Mouse (Mus musculus) cerebellum, adult 9-11 months (tissue): ENCODE measurements around the gene 2010003K11Rik.

Experiments
- DNase-seq: peaks from one replicate; pipeline ENCODE4 v3.0.0; 2022

Gene 2010003K11Rik

DNA sequence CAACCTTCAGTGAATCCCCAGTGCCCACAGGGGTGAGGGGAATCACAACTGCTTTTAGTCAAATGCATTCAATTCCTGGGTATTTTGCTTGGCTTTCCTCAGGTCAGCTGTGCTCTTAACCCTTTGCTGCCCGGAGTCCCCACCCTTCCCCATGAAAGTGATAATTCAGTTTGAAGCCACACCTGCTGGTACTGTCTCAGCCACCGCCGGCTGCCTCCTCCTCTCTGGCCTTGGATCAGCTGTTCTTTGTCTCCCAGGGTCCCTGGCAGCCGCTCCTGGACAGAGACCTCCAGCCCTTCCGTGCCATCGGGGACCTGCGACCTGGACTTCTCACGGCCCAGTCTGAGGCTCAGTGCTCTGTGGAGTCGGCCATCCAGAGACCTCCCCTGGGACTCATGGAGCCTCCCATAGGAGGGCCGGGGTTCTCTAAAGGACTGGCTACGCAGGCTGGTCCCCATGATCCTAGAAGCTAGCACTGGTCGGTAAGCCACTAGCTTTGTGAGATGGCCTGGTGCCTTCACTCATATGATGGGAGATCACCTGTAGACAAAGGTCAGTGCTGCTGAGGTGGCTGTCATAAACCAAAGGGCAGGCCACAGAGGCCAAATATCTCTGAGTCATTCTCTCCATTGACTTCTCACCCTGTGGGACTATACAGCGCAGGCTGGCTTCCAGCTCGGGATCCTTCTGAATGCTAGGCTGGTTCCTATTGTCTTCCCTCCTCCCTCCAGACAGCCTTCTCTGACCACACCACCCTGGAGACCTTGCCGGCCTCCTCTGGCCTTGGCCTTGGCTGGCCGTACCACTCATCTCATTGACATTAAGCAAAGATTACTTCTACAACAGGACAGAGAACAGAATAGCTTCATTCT lies at the start of gene 2010003K11Rik:
2010003K11Rik (minus strand) TSS at position 522 of the 872 bp plus-strand sequence.
- DNase-seq, result peak; percentile 46

DNA sequence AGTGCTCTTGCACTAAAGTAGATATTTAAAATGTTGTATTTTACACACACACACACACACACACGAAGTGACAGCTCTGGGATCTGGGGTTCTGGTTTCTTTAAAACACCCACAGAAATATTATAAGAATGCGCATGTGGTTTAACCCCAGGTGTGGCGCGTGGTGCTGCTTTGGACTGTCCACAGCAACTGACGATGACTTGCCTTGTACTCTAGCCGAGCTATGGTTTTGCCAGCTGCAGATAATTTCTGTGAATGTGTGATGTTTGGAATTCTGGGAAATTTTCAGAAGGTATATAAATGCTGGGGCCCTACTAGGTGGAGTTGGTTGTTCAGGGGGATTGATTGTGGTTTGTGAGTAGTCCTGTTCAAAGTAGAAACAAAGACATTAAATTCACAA lies 49.4 kb upstream of the 2010003K11Rik start:
- no peak for DNase-seq

DNA sequence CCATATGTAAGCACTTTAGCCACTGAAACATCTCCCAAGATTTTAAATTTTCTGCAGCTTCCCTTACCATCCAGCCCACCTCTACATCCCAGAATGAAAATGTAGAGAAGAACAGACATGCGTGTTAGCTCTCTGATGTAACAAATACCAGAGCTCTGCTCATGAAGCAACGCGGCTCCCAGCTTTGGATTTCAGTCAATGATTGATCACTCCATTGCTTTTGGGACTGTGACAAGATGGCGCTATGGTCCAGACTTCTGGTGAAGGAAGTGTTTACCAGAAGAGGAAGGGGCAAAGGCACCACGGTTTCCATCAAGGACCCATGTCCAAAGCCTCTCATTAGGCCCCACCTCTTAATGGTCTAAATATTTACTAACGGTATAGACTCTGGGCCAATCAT lies 47.5 kb upstream of the 2010003K11Rik start:
- no peak for DNase-seq

DNA sequence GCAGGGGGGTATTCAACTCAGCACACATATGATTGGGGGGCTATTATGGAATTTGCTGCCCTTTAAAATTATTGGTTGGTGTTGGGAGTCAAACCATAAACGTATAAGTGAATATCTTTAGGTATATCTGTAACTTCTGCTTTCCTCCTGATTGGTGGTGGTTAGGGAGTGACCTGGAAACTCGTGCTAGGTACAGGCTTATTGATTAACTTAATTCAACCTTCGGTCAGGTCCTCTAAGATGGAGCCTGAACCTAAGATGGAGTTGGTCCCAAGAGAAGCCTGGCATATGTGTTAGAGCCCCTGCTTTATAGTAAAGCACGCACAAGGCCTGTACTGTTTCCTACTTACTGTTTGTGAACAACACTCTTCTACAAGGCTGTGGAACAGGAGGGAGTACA lies 46.7 kb upstream of the 2010003K11Rik start:
- DNase-seq, result no peak

DNA sequence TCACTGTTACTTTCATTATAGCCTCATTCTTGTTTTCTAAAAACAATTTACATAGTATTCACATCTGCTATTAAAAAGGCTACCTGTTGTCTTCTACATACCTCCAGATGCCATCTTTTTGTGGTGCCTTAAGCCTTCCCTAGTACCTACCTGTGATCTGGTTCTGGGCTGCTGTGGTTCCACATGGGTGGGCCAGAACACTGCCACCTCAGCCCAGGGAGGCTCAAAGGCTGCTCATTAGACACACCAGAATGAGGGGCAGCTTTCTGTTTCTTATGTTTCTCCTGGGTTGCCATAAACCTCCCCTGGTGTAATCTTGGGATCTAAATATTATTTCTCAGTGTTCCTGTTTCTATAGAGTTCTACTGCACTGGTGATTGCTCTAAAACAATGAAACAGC lies 43.7 kb upstream of the 2010003K11Rik start:
- DNase-seq, result no peak

DNA sequence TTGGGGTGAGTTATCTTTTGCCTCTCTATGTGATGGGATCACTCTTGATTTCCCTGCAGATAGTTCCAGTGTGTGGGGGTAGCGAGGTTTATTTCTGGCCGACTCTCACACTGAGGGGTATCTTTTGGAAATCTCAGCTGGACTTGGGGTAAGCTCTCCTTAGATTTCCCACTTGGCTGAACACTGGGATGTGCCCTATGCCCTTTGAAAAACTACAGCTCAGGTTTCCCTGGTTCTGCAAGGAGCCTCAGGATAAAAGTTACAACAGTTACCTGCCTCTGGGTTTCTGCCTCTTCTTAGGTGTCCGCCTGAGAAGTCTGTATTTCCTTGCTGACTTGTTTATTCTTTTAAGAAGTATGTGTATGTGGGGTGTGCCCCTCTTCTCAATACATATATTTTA lies 42.6 kb upstream of the 2010003K11Rik start:
- DNase-seq, result no peak

DNA sequence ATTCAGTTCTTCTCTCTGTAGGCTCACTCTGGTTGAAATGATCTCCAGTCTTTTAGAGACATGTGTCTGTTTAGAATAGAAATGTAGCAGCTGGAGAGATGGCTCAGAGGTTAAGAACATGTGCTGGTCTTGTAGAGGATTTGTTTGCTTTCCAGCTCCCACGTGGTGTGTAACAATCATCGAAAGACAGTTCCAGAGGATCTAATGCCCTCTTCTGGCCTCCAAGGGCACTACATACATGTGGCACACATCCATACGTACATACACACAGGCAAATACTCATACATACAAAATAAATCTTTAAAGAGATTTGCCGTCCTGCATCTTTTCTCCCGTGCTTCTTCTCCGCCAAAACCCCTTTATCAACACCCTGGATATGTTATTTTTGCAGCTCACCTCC lies 41.9 kb upstream of the 2010003K11Rik start:
- no peak for DNase-seq

DNA sequence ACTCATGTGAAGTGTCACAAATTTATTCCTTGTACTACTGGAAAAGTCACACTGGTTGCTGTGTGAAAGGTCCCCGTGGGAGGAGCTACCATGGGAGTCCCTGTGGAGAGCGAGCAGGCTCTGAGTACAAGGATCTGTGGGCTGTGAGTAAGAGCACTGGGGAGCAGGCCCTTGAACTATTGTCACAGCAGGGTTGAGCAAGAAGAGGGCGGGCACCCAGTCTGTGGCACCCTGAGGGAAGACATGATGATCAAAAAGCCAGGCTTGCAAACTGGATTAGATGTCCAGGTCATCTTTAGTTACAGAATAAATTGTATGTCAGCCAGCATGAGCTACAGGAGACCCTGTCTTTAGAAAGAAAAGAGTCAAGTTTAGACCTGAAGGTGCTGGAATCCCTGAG lies 38.2 kb upstream of the 2010003K11Rik start:
- DNase-seq, result no peak

DNA sequence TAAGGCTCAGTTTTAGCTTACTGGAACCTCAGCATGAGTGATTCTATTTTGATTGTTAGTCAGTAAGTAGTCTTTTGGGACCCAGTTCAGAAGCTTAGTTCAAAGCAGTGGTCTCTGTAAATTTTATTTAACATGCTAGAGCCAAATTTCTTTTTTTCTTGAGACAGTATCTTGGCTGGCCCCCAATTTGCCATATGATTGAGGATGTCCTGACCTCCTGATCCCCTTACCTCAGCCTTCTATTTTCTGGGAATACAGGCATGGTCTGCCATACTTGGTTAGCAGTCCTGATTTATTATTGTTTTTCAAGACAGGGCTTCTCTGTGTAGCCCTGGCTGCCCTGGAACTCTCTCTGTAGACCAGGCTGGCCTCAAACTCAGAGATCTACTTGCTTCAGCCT lies 37.5 kb upstream of the 2010003K11Rik start:
- DNase-seq, result no peak

DNA sequence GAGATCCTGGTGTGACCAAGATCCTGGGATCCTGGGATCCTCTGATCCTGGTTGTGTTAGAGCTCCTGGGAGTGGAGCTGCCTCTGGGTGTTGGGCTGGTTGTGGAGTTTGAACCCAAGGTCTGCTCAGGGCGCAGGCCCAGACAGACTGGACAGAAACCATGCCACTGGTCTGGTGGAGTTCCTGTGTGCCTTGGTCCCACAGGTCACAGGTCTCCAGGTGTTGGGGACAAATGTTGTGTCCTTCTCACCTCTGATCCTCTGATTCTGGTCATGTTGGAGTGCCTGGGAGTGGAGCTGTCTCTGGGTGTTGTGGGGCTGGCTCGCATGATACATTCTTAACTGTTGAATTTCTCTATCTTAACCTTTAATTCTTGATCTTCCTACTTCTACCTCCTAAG lies 36.3 kb upstream of the 2010003K11Rik start:
- DNase-seq, result no peak

DNA sequence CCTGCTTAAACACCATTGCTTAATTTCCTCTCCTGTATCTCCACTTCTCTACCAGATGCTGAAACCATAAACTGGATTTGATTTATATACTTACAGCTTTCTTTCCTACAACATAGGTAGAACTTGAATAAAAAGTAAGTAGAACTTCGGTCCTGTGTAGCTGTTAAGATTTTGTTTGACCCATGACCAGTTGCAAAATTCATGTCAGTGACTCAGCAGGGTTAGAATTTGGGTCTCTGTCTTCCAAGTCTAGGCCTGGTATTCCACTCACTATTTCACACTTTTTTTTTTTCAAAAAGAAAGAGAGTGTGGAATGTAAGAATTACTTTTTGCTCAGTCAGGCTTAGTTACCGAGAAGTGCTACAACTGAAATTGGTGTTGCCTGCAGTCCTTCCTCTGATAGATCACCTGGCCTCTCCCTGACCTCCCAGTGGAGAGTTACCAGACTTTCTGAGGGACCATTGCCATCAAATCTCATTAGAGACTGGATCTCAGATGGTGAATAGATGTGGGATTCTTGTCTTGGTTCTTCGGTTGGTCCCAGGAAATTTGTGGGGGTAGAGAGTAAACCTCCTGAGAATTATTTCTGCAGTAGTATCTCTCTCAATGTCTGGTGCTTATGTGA lies 23.2 kb upstream of the 2010003K11Rik start:
- no peak for DNase-seq

DNA sequence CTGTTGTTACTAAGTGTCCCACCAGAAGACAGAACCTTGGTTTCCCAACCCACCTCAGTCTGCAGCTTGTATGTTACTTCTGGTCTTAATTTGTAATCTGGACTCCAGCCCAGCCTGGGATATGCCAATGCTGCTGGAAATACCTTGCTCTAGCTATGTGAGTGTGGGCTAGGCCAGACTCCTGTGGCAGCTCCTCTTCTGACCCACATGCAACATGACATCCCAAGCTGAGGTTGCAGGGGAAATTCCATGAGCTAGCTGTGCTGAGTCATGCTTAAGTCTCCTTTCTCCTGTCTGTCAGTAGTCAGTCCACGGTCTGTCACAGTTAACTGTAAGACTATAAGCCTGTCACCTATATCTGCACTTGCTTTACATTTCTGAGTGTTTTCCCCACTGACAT lies 19.1 kb upstream of the 2010003K11Rik start:
- peak; percentile 5 for DNase-seq

DNA sequence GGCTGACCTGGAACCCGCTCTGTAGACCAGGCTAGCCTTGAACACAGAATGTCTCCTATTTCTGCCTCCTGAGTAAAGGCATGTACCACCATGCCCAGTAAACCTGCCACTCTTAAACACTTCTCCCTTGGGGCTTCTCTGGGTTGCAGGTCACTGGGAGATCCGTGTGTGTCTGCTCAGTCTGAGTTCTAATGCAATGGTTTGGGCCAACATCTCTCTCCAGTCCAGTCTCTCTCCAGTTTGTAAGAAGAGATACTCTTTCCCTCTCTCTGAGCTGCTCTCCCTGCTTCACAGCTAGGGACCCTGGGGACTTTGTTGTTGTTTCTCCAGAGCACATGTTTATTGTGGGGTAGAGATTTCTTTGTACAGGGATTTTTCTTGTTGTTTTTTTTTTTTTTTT lies 17.9 kb upstream of the 2010003K11Rik start:
- no peak for DNase-seq

DNA sequence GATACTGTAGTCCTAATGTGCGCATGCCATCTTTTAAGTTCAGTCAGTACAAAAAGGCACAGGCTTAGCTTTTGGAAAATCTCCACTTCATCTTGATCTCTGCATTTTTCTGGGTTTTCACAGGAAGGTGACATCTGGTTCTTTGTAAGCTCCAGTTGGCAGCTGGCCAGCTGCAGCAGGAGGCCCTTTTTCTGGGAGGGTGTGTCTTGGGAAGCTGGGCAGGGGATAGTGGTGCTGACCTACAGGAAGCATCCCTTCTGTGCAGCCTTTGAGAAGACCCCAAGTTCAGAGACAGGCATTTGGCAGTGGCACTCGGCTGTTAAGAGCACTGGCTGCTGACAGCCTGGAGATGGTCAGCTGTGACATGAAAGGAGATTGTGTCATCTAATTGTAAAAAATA lies 17.4 kb upstream of the 2010003K11Rik start:
- DNase-seq, result peak; percentile 38

DNA sequence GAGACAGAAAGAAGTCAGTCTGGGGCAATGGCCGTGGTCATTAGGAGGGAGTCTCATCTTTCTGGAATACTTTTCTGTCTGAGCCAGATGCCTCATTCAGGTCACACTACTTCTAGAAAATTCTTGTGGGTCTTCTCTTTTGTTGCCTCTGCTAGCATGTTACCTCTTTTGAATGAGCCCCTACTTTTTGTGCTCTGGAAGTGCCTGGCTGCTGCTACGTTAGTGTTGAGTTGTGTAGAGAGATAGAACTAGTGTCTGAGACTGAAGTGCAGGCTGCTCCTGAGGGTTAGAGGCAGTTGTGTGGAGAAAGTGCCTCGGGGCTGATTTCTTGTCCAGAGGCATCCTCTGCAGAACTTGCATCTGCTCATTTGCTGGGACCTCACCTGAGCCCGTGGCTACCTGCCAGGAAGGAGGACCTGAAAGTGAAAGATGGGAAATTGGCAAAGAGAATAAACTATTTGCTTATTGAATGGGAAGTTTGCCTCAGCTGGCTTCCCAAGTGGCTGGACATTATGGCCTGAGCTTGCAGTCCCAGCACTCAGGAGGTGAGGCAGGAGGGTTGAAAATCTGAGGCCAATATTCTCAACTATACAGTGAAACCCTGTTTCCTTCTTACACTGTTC lies 15.0 kb upstream of the 2010003K11Rik start:
- peak; percentile 24 for DNase-seq

DNA sequence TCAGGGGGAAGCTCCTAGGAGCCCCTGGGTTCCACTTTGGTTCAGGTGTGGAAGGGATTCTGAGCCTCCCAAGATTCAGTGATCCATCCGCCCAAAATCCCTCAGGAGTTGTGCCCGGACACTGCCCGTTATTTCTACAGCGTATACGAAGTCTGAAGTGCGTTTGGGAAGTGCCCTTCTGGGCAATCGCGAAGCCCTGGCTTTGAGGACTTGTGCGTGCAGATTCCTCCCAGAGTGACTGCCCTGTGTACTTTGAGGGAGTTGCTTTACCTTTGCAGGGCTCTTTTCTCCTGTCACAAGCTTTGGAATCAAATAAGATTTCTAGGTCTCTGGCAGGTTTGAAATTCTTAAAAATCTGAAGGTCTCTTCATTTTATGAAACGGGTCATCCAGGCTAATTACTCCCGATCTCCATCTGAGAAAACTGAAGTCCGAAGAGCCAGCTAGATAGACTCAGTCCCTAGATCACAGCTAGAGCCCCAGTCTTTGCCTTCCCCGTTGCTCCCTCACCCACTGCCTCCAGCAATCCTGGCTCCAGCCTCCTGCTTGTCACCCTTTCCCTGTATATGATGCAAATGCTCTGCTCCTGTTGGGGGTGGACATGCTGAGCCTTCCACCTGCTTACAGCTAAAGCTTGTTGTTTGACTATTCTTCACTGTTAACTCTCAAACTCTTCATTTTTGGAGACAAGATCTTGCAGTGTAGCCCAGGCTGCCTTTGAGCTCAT lies 12.9 kb upstream of the 2010003K11Rik start:
- DNase-seq, result peak; percentile 30

DNA sequence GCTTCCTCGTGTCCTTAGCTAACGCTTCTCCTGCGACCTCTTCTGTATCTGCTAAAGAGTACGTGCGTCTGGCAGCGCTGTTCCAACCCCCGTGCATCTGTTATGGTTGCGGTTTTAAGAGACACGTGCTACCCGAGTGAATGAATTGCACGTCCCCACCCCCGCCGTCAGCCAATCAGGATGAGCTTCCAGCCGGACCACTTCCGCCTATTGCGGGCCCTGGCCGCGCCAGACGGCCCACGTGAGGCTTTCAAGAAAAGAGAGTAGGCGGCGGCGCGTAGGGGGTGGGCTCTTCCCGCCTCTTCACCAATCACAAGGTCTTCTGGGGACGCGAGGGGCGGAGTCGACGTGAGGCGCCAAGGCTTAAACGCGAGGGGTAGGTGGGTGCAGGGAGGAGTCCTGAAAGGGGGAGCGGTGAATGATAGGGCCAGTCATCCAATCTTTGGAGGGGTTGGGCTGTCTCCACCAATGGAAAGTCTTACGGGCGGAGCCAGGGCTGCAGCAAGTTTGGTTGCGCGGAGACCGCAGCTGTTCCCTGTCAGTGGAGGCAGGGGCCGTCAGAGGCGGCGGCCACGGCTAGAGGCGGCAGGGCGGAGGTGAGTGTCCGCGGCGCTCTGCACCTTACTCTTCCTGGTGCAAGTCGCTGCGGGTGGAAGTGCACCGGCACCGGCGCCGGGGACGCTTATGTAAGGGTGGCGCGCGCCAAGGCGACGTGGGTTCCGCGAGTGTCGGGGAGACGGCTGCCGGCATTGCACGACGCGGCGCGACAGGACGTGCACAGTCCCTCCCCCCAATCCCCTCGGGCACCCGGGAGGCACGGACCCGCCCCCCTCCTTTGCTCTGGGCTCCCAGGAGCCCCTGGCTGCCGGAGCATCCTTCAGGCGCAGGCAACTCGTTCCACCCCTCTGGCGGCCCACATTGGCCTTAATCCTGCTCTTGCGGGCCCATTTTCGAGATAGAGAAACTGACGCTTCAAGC lies 11.9 kb upstream of the 2010003K11Rik start, which contains the start of gene Pcx:
Pcx (plus strand) TSS at position 487 of the 978 bp plus-strand sequence.
- peak; percentile 100 for DNase-seq

DNA sequence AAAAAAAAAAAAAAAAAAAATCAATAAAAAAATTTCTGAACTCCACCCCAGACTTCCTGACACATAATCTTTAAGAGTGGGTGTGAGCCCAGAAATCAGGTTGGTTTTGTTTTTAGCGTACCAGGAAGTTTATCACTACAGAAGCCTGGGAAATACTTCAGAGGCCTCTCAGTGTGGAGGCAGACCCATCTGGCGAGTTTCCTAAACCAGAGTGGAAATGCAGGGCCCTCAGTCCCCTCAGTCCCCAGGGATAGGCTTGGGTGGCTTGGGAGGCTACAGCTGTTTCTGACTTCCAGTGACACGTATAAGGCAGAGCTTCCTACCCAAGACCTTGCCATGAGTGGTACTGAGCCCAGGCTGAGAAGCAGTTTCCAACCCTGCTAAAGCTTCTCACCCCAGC lies 9.4 kb upstream of the 2010003K11Rik start:
- DNase-seq, result peak; percentile 35

DNA sequence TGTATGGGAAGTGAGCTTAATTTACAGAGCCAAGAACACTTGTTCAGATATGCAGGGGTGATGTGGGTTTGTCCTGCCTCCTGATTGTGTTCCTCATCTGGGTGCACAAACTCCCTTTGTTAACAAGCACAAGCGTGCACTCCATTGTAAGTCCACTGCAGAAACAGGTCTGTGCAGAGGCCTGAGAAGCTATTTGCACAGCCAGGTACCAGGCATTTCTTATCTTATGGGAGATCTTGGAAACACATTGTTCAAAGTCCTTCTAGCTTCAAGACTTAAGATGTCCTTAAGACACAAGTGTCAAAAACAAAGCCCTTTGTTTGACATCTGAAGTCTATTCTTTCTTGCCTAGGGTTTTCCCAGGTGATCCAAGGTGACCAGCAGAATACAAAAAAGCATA lies 6.4 kb upstream of the 2010003K11Rik start:
- DNase-seq, result no peak

DNA sequence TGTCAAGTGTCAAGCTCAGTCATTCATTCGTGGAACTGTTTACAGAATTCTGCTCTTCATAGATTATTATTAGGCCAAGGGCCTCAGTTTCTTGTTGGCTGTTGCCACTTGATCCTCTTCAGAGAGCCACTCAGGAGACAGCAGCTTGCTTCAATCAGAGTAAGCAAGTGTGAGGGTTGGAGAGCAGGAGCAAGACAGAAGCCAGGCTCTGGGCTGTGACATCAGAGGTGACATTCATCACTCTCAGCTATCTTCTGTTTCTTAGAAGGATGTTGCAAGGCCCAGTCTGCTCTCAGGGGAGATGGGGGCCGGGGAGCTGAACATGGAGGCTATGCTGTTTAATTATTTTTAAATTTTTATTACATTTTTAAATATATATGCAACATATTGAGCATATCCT lies 4.3 kb upstream of the 2010003K11Rik start:
- DNase-seq, result no peak

DNA sequence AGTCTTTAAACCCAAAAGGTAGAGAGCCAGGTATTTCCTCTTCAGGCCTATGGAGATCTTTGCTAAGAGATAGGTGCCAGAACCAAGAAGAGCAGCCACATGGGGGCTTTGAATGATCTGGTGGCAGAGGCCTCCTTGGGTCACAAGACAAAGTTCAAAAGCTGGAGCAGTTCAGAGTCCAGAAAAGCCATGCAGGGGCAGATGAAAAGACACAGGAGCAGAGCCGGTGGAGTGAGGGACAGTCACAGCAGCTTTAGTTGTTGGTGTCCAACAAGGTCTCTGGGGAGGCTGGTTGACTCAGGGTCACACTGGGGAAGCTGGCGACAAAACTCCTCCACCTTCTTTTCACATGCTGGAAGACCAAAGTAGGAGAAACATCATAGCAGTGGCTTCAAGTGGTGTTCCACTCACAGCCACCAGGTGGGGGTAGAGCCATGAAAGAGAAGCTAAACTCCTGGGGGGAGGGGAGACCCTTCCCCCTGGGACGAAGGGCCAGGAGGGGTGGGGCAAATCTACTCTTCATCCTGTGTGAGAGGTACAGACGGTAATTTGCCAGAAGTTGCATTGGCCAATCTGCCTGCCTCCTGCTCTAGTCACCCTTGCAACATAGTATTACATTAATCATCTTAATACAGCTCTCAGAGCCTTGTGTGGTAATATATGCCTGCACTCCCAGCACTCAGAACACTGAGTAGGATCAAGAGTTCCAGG lies 965 bp downstream of the 2010003K11Rik start:
- peak; percentile 77 for DNase-seq
